Mouse (Mus musculus): ENCODE measurements around the gene Wdr70.

- TF ChIP-seq TAL1 (IDR thresholded peaks at IDR 0.05; ENCODE audit: low read length) (no peak), GATA1 (IDR thresholded peaks at IDR 0.05; ENCODE audit: low read length) (no peak)
Observed at GRCm38 (mm10) chr15:8030643-8031042, 68.4 kb downstream of the Wdr70 start.

Data from erythroblast, embryonic 14.5 days (primary cell).